Mouse (Mus musculus) erythroblast, adult 5-6 weeks (primary cell): ENCODE results near the gene Spata6. TPM values are rescaled to one million over a fixed set of nuclear protein-coding genes. Genes with fewer than 3 reads are reported as not detected.

Source experiments
- ATAC-seq: replicated peaks from 2 replicates; pipeline ENCODE4 v1.8.0; 2016; ENCODE audit warnings: moderate number of reproducible peaks, mild to moderate bottlenecking, moderate TSS enrichment, inconsistent platforms; ENCODE audit not compliant: poor library complexity, low FRiP score, severe bottlenecking
- total RNA-seq, 2 experiments: library from RNA; stranded (forward) in 1 of 2; stranded (reverse) in 1 of 2; fragments of 150-400 nt in 1 of 2; fragments of 200-764, 138-1000 nt in 1 of 2; gene quantifications; 2 replicates each; pipeline versions ENCODE4 v1.2.3 to v1.2.4; 2015 to 2017; ENCODE audit warnings: low replicate concordance in 2 of 2

The Spata6 gene
- total RNA-seq, 2 experiments from 2014 or later = 1.9 to 4.0 TPM

GRCm38 (mm10) chr4:111803164-111803563 lies 83.4 kb downstream of the Spata6 start:
- ATAC-seq = no peak

DNA sequence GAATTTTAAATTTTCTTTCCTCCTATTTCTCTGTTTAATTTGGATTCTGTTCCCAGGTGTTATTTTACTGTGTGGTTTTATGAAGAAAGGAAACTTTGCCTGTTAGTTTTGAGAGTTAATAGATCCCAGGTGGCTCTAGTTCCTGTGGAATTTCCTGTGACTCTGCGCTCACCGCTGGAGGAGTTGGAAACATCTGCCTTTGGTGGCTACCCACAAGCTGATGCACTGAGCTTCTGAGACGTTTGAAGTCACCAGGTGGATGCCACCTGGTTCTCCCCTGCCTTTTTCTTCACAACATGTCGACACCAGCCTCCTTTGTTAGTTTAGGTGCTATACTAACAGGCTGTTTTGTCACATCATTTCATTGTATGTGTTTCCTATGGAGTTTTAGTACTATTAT lies 97.7 kb downstream of the Spata6 start:
- no peak for ATAC-seq

- ATAC-seq = no peak
These were observed 119.1 kb downstream of the Spata6 start for GRCm38 (mm10) chr4:111838882-111839281.

- no peak for ATAC-seq
These were observed 132.8 kb downstream of the Spata6 start for GRCm38 (mm10) chr4:111852626-111853025.

- no peak for ATAC-seq
These were observed 146.9 kb downstream of the Spata6 start for GRCm38 (mm10) chr4:111866701-111867100.

GRCm38 (mm10) chr4:111867743-111868401 lies 148.1 kb downstream of the Spata6 start:
- no peak for ATAC-seq

Other genes with a start within 250 kb of the Spata6 start
- gene Slc5a9, start 182.9 kb downstream of the Spata6 start, total RNA-seq (2015; ENCODE audit: low replicate concordance) = not detected in 2 replicates
- not detected in 2 replicates for gene Slc5a9, start 182.9 kb downstream of the Spata6 start, total RNA-seq (2017; ENCODE audit: low replicate concordance)
- gene Skint8, start 199.4 kb downstream of the Spata6 start, total RNA-seq (2015; ENCODE audit: low replicate concordance) = not detected in 2 replicates
- gene Skint8, start 199.4 kb downstream of the Spata6 start, total RNA-seq (2017; ENCODE audit: low replicate concordance) = not detected in 2 replicates